Mouse (Mus musculus): ENCODE measurements at regions not wholly inside any gene's neighbourhood (a gene's known extent, or its start where the extent isn't known, plus 50 kb on each side); places are given as distances from the start of the nearest gene placed in this dataset.

DNA sequence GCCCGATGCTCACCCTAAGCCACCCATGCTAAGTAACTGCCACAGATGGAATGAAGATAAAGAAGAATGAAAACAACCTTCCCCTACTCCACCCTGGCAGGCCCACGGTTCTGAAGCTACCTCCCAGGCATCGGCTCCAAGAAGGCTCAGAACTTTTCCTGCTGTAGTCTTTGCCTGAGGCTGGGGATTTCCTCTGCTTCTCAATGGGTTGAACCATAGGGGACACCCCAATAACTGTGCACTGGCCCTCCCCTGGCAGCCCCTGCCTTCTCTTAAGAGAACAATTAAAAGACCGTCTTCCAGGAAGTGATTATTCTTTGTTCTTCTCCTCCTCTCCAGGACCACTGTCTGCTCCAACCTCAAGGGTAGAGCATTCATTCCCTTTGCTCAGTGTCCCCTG is 191.9 kb downstream of the Maf start:
- TF ChIP-seq CTCF (IDR thresholded peaks at IDR 0.05; ENCODE audit: control insufficient read depth, insufficient read depth, low read length) (no peak), POLR2A (IDR thresholded peaks at IDR 0.05; ENCODE audit: borderline replicate concordance, control insufficient read depth, low read depth, low read length) (no peak)
